Mouse (Mus musculus) kidney, embryonic 16.5 days (tissue): ENCODE measurements around the gene Rnf19b. TPM values are rescaled to one million over a fixed set of nuclear protein-coding genes. Genes with fewer than 3 reads are reported as not detected.
A peak's percentile ranks its signal among the peaks of the same experiment; 100 is the strongest.

Experiments used
- ATAC-seq: fragments of 200-750 bp; cut with Nextera tagmentation; 2 replicates; pipeline ENCODE4 v1.8.0; 2017; ENCODE audit warnings: moderate TSS enrichment; ENCODE audit not compliant: low FRiP score, low TSS enrichment
- H3K27ac ChIP-seq: fragments of 300-500 bp; sonication (generic); 2 replicates; pipeline ENCODE4 v1.5.1; 2014; ENCODE audit warnings: low read length
- H3K27me3 ChIP-seq: fragments of 300-500 bp; sonication (generic); 2 replicates; pipeline ENCODE4 v1.6.1; 2014; ENCODE audit warnings: low read length, control low read depth, mixed read lengths; ENCODE audit not compliant: insufficient read depth
- H3K36me3 ChIP-seq: fragments of 300-500 bp; sonication (generic); 2 replicates; pipeline ENCODE4 v1.6.1; 2014; ENCODE audit warnings: low read length, control low read depth, mixed read lengths; ENCODE audit not compliant: insufficient read depth
- H3K4me1 ChIP-seq: fragments of 300-500 bp; sonication (generic); 2 replicates; pipeline ENCODE4 v1.6.1; 2014; ENCODE audit warnings: low read length, control low read depth, mixed read lengths; ENCODE audit not compliant: insufficient read depth
- H3K4me2 ChIP-seq: fragments of 300-500 bp; sonication (generic); replicated peaks from 2 replicates; pipeline ENCODE4 v1.6.1; 2014; ENCODE audit warnings: low read depth, low read length
- H3K4me3 ChIP-seq: fragments of 300-500 bp; sonication (generic); 2 replicates; pipeline ENCODE4 v1.5.1; 2014; ENCODE audit warnings: mild to moderate bottlenecking, low read length
- H3K9ac ChIP-seq: fragments of 300-500 bp; sonication (generic); replicated peaks from 2 replicates; pipeline ENCODE4 v1.6.1; 2014; ENCODE audit warnings: low read length
- H3K9me3 ChIP-seq: fragments of 300-500 bp; sonication (generic); 2 replicates; pipeline ENCODE4 v1.6.1; 2016; ENCODE audit warnings: low read length, control low read depth
- WGBS: fragments of 180-500 bp; shearing (Covaris S2); extraction: QIAGEN DNeasy Blood & Tissue Kit; methylation state at CpG from one replicate; pipeline ENCODE4 v1.1.7; 2014; 5-methylcytosine and 5-hydroxymethylcytosine counted together
- polyA plus RNA-seq: library from polyadenylated mRNA; unstranded; fragments of >200 nt; fragmentation: Nextera tagmentation; extraction: Ambion mirVana; gene quantifications from 2 replicates; pipeline ENCODE4 v1.2.1, GENCODE M21; 2015

Gene Rnf19b
- polyA plus RNA-seq = 6.4 and 6.7 TPM in 2 replicates

DNA sequence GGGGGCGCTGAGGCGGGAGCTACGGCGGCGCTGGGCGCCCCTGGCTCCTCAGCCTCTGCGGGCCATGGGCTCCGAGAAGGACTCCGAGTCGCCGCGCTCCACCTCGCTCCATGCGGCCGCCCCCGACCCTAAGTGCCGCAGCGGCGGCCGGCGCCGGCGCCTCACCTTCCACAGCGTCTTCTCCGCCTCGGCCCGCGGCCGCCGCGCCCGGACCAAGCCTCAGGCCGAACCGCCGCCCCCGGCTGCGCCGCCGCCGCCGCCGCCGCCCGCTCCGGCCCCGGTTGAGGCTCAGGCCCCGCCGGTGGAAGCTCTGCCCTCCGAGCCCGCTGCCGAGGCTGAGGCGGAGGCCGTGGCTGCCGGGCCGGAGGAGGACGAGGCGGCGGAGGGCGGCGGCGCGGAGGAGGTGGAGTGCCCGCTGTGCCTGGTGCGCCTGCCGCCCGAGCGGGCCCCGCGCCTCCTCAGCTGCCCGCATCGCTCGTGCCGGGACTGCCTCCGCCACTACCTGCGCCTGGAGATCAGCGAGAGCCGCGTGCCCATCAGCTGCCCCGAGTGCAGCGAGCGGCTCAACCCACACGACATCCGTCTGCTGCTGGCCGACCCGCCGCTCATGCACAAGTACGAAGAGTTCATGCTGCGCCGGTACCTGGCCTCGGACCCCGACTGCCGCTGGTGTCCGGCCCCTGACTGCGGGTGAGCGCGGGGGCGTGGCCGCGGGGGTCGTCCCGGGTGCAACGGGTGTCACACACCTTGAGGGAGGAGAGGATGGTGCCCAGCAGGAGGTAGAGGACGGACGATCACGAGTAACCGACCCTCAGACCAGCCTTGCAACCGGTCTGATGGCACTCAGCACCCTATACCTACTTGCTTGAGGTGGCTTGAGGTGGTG, at the start of gene Rnf19b:
TSS of gene Rnf19b (plus strand) at position 65 of the 886 bp plus-strand sequence.
- ATAC-seq = peak; percentile 66
- peak within 1 kb of the TSS; percentile 83 for H3K9ac ChIP-seq
- H3K27ac ChIP-seq = peak within 1 kb of the TSS; percentile 68
- no peaks in the 10 kb centered on the region for H3K36me3 ChIP-seq
- peak within 1 kb of the TSS; percentile 61 for H3K4me3 ChIP-seq
- H3K4me2 ChIP-seq = peak within 1 kb of the TSS; percentile 82
- H3K4me1 ChIP-seq = peaks cover 13% of the 10 kb centered on the region
- H3K27me3 ChIP-seq = no peaks in the 10 kb centered on the region; the same call in 1 of the 2 replicates
- H3K9me3 ChIP-seq = no peaks in the 10 kb centered on the region
- under 1% methylated on average over 75 of the region's 107 CpGs for WGBS

DNA sequence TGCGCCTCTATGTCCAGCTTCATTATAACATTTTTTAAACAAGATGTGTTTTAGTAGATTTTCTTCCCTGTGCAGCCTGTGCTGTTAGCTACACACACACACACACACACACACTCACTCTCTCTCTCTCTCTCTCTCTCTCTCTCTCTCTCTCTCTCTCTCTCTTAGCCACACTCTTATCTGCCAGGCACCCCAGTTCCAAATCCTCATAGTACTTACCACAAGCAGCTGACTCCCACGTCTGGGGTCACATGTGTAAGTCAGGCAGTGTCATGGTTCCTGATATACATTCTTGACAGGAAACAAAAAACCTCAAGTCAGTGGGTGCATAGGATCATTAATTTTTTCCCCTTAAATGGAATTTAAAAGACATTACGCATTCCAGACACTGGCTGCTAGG, 49.4 kb upstream of the Rnf19b start:
- Histone ChIP-seq H3K9ac (no peak overlapping the region), H3K9me3 (no peaks in the 10 kb centered on the region), H3K4me1 (peaks cover 19% of the 10 kb centered on the region), H3K4me3 (no peak overlapping the region), H3K27me3 (no peaks in the 10 kb centered on the region), H3K4me2 (no peak overlapping the region), H3K36me3 (peaks cover 37% of the 10 kb centered on the region), H3K27ac (no peak overlapping the region)
- 54% methylated on average over 3 of the region's 3 CpGs for WGBS
- no peak for ATAC-seq

DNA sequence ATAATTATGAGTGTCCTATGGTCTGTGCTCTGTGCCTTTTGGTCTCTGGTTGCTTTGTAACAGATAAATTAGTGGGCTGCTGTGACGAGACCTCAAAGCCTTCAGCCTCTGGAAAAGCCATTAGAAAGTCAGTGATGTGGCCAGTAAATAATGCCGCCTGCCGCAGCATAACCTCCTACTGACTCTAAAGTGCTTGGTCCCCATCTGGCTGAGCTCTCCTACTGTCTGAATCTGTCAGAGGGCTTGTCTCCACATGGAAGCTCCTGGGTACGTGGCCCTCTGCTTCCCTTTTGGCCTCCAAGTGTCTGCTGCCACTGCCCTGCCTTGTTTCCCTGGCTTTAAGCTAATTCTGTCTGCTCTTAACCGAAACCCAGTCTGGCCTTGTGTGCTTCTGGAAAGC, 48.5 kb upstream of the Rnf19b start:
- H3K36me3 ChIP-seq = peaks cover 34% of the 10 kb centered on the region
- H3K27ac ChIP-seq = peak overlapping the region; percentile 39
- H3K4me1 ChIP-seq = peaks cover 19% of the 10 kb centered on the region
- H3K9ac ChIP-seq = no peak overlapping the region
- no peaks in the 10 kb centered on the region for H3K27me3 ChIP-seq
- no peak overlapping the region for H3K4me2 ChIP-seq
- no peaks in the 10 kb centered on the region for H3K9me3 ChIP-seq
- WGBS = 26% methylated on average over 5 of the region's 5 CpGs
- no peak overlapping the region for H3K4me3 ChIP-seq
- peak; percentile 62; the same call in 1 of the 2 replicates for ATAC-seq

DNA sequence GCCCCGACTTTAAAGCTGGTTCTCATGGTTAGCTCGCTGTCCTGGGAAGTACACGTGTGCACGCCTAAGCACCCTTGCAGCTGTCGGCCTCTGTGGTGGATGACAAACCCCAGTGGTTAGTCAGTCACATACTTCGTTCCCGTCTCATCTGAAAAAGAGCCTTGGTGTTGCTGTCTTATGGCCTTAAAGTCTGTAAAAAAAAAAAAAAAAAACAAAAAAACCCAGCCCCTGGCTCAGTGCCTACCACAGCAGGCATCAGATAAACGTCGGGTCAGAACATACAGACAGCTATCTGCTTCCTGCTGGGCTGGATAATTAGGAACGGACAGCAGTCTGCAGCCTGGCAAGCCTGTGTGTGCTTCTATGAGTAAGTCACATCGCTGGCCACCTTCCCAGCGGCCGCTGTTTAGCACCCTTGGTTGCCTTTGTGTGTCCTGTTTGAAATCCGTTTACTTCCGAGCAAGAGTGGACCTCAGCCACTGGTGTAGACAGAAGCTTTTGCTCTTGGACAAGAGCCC, 46.4 kb upstream of the Rnf19b start:
- no peaks in the 10 kb centered on the region for H3K9me3 ChIP-seq
- H3K9ac ChIP-seq = no peak overlapping the region
- ATAC-seq = no peak
- 58% methylated on average over 15 of the region's 15 CpGs for WGBS
- peaks cover 30% of the 10 kb centered on the region for H3K4me1 ChIP-seq
- H3K4me2 ChIP-seq = no peak overlapping the region
- peaks cover 23% of the 10 kb centered on the region for H3K36me3 ChIP-seq
- no peaks in the 10 kb centered on the region for H3K27me3 ChIP-seq
- no peak overlapping the region for H3K27ac ChIP-seq
- H3K4me3 ChIP-seq = no peak overlapping the region

DNA sequence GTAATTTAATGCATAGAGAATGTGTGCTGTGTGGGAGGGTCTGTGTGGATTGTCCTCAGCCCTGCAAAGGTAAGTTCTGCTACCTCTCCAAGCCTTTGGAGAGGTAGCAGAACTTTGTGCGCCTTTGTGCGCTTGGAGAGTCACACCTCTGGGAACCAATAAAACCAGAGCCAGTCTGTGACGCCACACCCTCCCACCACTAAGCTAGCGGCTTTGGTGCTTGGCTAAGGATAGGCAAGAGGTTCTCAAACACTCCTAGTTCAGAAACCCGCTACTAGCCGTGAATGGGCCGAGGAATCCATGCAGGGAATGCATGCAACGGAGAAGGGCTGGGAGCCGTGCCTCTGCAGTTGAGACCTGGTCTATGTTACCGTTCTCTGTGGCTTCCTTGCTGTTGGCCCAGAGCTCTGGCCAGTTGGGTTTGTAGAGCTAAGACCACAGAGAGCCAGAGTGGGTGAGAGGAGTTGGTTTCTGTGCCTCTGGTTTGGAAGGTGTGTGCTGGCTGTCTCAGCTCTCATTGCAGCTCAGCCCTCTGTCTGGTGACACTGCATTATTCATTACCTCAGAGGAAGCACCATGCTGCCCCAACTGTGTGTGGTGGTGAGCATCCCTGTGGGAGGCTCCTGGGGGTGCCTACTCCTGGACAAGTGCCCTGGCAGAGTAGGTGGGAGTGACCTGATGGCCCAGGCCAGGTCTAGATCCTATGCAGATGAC, 44.8 kb upstream of the Rnf19b start:
- no peaks in the 10 kb centered on the region for H3K9me3 ChIP-seq
- no peak overlapping the region for H3K4me2 ChIP-seq
- H3K36me3 ChIP-seq = peaks cover 12% of the 10 kb centered on the region; the same call in 1 of the 2 replicates
- H3K4me1 ChIP-seq = peaks cover 30% of the 10 kb centered on the region
- no peak overlapping the region for H3K9ac ChIP-seq
- 48% methylated on average over 10 of the region's 10 CpGs for WGBS
- H3K27ac ChIP-seq = no peak overlapping the region
- H3K4me3 ChIP-seq = no peak overlapping the region
- ATAC-seq = no peak
- no peaks in the 10 kb centered on the region for H3K27me3 ChIP-seq

DNA sequence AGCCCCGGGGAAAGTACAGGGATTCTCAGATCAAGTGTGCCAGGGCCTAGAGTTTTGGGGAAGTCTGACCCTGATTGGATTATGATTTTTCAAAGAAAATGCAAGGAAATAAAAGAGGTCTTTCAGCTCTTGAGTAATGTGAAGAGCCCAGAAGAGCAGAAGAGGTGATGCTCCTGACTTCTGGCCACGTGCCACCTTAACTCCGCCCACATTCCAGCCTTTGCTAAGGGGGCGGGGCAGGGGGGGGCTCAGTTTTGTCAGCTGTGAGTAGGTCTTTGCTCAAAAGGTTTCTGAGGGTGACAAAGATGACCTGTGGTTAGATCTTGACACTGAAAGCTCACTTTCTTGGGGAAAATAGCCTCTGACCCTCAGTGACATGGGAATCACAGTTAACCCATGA, 41.7 kb upstream of the Rnf19b start:
- no peak overlapping the region for H3K27ac ChIP-seq
- no peak overlapping the region for H3K4me2 ChIP-seq
- no peak overlapping the region for H3K4me3 ChIP-seq
- no peaks in the 10 kb centered on the region for H3K27me3 ChIP-seq
- H3K36me3 ChIP-seq = no peaks in the 10 kb centered on the region
- H3K9me3 ChIP-seq = no peaks in the 10 kb centered on the region
- peaks cover 24% of the 10 kb centered on the region for H3K4me1 ChIP-seq
- 31% methylated on average over 4 of the region's 4 CpGs for WGBS
- H3K9ac ChIP-seq = no peak overlapping the region
- ATAC-seq = no peak

DNA sequence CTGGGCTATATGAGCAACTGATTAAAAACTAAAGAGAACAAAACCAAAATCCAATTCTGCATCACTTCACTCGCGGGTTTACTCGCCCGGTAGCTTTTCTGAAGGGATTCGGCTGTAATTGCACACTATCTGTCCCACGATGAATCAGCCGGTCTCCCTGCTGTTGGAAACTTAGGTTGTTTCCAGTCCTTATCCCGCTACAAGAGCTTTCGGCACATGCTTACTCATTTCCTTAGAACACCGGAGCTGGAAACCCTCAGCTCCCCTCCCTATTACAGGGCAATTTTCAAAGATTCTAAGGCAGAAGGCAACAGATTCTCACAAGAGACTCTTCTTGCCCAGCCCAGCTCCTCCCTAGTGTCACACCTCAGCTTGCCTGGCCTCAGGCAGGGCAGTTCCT, 40.9 kb upstream of the Rnf19b start:
- H3K9ac ChIP-seq = no peak overlapping the region
- H3K4me2 ChIP-seq = no peak overlapping the region
- no peaks in the 10 kb centered on the region for H3K9me3 ChIP-seq
- no peaks in the 10 kb centered on the region for H3K36me3 ChIP-seq
- peaks cover 20% of the 10 kb centered on the region for H3K4me1 ChIP-seq
- H3K27me3 ChIP-seq = no peaks in the 10 kb centered on the region
- WGBS = 83% methylated on average over 10 of the region's 10 CpGs
- no peak overlapping the region for H3K27ac ChIP-seq
- H3K4me3 ChIP-seq = no peak overlapping the region
- no peak for ATAC-seq

DNA sequence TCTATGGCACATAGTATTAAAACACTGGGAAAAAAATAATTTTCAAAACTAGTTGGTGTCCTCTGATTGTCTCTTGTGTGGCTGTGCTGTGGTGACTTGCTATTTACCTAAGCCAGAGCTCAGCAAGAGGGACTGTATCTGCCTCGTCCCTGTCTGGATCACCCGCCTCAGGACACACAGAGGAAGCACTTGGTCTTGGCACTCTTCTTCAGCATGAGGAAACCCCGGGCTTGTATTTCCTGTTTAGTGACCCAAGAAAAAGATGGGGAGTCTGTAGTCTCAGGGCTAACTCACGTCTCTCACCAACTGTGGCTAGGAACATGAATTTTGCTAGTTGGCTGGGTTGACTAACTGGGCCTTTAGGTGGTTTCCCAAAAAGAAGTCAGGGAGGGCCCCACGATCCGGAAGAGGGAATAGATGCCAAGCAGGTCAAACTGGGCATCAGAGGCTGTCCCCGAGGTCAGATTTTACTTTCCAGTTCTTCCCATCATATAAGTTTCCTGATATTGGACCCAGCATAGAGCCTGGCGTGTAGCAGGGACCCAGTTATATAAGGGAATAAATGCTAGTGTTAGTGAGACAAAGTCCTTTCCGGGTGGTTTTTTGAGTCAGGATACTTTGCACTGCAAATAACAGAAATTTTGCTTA, 39.2 kb upstream of the Rnf19b start:
- no peaks in the 10 kb centered on the region for H3K36me3 ChIP-seq
- H3K4me2 ChIP-seq = no peak overlapping the region
- H3K4me1 ChIP-seq = peaks cover 17% of the 10 kb centered on the region; the same call in 1 of the 2 replicates
- 70% methylated on average over 9 of the region's 9 CpGs for WGBS
- H3K27ac ChIP-seq = no peak overlapping the region
- H3K27me3 ChIP-seq = no peaks in the 10 kb centered on the region
- H3K4me3 ChIP-seq = no peak overlapping the region
- no peak overlapping the region for H3K9ac ChIP-seq
- H3K9me3 ChIP-seq = no peaks in the 10 kb centered on the region
- ATAC-seq = no peak

DNA sequence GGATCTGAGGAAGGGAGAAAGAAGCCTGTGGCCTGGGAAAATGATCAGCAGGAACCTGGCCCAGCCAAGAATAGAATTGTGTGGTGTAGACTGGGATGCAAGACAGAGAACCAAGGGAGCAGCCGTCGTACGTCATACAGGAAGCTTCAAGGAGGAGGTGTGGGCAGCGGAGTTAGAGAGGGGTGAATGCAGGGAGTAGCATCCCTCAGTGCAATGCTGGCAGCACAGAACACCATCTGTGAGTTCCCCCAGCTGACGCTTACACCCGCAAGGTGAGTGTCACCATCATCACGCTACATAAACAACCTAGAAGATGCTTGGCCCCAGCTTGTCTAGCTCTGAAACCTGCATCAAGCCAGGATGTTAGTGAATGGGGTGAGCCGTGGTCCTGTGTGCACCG, 38.3 kb upstream of the Rnf19b start:
- H3K36me3 ChIP-seq = no peaks in the 10 kb centered on the region
- H3K4me2 ChIP-seq = no peak overlapping the region
- H3K27me3 ChIP-seq = no peaks in the 10 kb centered on the region
- no peak for ATAC-seq
- H3K4me3 ChIP-seq = no peak overlapping the region
- H3K9ac ChIP-seq = no peak overlapping the region
- peaks cover 17% of the 10 kb centered on the region; the same call in 1 of the 2 replicates for H3K4me1 ChIP-seq
- 52% methylated on average over 9 of the region's 9 CpGs for WGBS
- no peaks in the 10 kb centered on the region for H3K9me3 ChIP-seq
- H3K27ac ChIP-seq = no peak overlapping the region
